Mouse (Mus musculus): Measurements from ENCODE around the gene Fsip1. TPM values are rescaled to one million over a fixed set of nuclear protein-coding genes. Genes with fewer than 3 reads are reported as not detected.

The Fsip1 gene
- polyA plus RNA-seq, 1 experiment from 2014 or later, result 0.49 TPM

DNA sequence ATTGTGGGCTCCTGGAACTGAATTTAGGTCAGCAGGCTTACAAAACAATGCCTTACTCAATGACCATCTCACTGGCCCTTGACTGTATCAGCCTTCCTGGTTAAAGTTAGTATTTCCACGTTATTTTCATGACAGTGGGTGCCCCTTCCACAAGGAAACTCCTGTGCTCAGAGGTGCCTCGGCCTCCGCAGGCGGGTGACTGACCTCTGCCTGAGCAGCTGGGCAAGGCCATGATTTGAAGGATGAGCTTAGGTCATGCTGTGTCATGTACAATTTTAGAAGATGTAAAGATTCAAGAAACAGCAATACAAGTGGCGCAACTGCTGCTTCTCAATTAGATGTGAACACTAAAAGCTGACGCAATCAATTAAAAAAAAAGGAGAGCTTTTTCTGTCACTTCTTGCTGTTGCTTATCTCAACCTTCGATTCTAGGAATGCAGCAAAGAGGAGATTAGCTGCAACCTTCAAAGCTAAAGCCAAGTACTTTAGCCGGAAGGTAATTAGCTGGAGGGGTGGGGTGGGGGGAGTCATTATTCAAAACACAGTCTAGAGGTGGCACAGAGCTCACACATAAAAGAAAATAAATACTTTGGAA lies 50.7 kb downstream of the Fsip1 start:
- ATAC-seq (replicated peaks; ENCODE audit: low FRiP score, low TSS enrichment, low read depth), result no peak
- Histone ChIP-seq H3K36me3 (ENCODE audit: control insufficient read depth, insufficient read depth, low read length) (no peaks in the 10 kb centered on the region), H3K4me3 (ENCODE audit: low read depth, low read length) (no peak overlapping the region), H3K9me3 (ENCODE audit: control insufficient read depth, low read length) (no peaks in the 10 kb centered on the region), H3K27ac (ENCODE audit: low read depth) (no peak overlapping the region), H3K27me3 (replicated peaks; ENCODE audit: control insufficient read depth, insufficient read depth, low read length) (peaks cover 3% of the 10 kb centered on the region; the same call in 1 of the 2 replicates), H3K4me1 (replicated peaks; ENCODE audit: control insufficient read depth, insufficient read depth, low read length) (0 out of 2 replicates have a peak, but pooled peaks cover 4% of the 10 kb centered on the region), H3K9ac (ENCODE audit: low read length) (no peak overlapping the region), H3K4me2 (ENCODE audit: low read length) (no peak overlapping the region)
- 37% methylated on average over 8 of the region's 8 CpGs for WGBS
- DNase-seq (ENCODE audit: low spot score), result no peak

DNA sequence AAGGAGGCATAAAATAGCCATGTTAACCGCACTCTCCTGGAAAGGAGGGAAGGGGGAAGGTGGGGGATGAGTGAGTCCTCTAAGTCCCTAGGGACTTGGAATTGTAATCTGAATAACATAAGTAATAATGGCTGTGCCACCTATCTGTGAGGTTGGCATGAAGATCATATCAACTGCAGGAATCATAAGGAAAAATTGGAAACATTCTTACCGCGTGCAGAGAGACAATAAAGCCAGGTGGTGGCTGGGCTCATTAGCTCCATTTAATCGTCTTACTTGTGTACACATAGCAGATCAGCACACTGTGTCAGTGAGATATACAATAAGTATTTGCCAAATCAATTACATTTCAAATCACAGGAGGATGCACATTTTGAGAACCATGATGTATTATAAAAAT lies 52.1 kb downstream of the Fsip1 start:
- H3K9ac ChIP-seq (ENCODE audit: low read length), result no peak overlapping the region
- WGBS, result 83% methylated on average over 4 of the region's 4 CpGs
- H3K36me3 ChIP-seq (ENCODE audit: control insufficient read depth, insufficient read depth, low read length), result no peaks in the 10 kb centered on the region
- H3K4me1 ChIP-seq (replicated peaks; ENCODE audit: control insufficient read depth, insufficient read depth, low read length), result 0 out of 2 replicates have a peak, but pooled peaks cover 4% of the 10 kb centered on the region
- H3K9me3 ChIP-seq (ENCODE audit: control insufficient read depth, low read length), result no peaks in the 10 kb centered on the region
- H3K4me3 ChIP-seq (ENCODE audit: low read depth, low read length), result no peak overlapping the region
- no peak overlapping the region for H3K27ac ChIP-seq (ENCODE audit: low read depth)
- no peak overlapping the region for H3K4me2 ChIP-seq (ENCODE audit: low read length)
- no peak for ATAC-seq (replicated peaks; ENCODE audit: low FRiP score, low TSS enrichment, low read depth)
- peaks cover 3% of the 10 kb centered on the region; the same call in 1 of the 2 replicates for H3K27me3 ChIP-seq (replicated peaks; ENCODE audit: control insufficient read depth, insufficient read depth, low read length)
- no peak for DNase-seq (ENCODE audit: low spot score)

DNA sequence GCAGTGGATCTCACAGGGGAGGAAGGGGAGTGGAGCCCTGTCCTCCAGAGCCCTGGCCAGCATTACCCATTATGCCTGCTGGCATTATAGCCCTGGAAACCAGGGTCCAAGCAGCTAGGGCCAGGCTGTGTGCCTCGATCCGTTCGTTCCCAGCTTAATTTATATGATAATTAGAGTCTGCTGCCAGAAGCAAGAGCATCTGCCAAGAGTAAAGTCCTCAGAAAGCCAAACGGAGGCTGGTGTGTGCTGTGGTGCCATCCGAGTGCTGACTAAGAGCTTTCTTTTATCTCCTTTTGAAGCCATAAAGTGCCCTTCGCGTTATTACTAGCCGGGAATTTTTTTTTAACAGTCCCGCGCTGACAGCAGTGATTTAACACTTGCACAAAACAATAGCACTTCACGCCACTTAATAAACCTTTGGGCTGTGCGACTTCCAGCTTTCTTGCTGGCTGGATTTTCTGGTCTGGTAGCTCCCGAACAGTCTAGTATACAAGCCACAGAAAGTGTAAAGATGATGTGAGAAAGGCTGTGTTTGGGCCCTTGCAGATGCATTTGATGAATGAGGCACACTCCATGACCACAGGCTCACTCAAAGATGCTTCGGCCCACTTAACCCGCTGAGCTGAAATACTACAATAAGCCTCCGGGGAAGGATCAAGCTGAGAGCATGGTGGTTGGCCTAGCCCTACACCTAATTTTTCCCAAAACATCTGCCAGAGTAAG lies 52.9 kb downstream of the Fsip1 start:
- H3K27ac ChIP-seq (ENCODE audit: low read depth), result no peak overlapping the region
- no peak for DNase-seq (ENCODE audit: low spot score)
- WGBS, result 13% methylated on average over 16 of the region's 16 CpGs

DNA sequence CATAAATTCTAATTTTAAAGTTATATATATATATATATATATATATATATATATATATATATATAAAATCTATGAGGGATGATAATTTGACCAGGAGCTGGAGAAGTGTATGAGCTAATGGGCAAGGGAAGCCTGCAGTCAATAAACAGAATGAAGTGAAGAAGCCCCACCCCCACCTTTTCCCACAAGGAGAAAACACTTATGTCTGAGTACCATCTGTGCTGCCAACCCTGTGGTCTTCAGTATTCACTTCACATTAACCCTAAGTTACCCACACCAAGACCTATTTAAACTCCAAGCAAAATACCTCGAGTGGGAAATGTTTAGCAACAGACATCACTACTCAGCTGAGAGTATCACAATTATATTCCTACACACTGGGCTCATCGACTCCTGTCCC lies 53.8 kb downstream of the Fsip1 start:
- no peak for ATAC-seq (replicated peaks; ENCODE audit: low FRiP score, low TSS enrichment, low read depth)
- Histone ChIP-seq H3K27ac (ENCODE audit: low read depth) (no peak overlapping the region), H3K4me3 (ENCODE audit: low read depth, low read length) (no peak overlapping the region), H3K9me3 (ENCODE audit: control insufficient read depth, low read length) (no peaks in the 10 kb centered on the region), H3K9ac (ENCODE audit: low read length) (no peak overlapping the region), H3K4me1 (replicated peaks; ENCODE audit: control insufficient read depth, insufficient read depth, low read length) (0 out of 2 replicates have a peak, but pooled peaks cover 4% of the 10 kb centered on the region), H3K36me3 (ENCODE audit: control insufficient read depth, insufficient read depth, low read length) (no peaks in the 10 kb centered on the region), H3K4me2 (ENCODE audit: low read length) (no peak overlapping the region), H3K27me3 (replicated peaks; ENCODE audit: control insufficient read depth, insufficient read depth, low read length) (peaks cover 3% of the 10 kb centered on the region; the same call in 1 of the 2 replicates)
- WGBS, result 72% methylated on average over 2 of the region's 2 CpGs
- no peak for DNase-seq (ENCODE audit: low spot score)

More for the DNA sequence above, 52.9 kb downstream of the Fsip1 start:
- no peak overlapping the region for H3K4me2 ChIP-seq (ENCODE audit: low read length)
- H3K4me3 ChIP-seq (ENCODE audit: low read depth, low read length), result no peak overlapping the region
- H3K36me3 ChIP-seq (ENCODE audit: control insufficient read depth, insufficient read depth, low read length), result no peaks in the 10 kb centered on the region
- no peak for ATAC-seq (replicated peaks; ENCODE audit: low FRiP score, low TSS enrichment, low read depth)
- H3K9ac ChIP-seq (ENCODE audit: low read length), result no peak overlapping the region
- H3K4me1 ChIP-seq (replicated peaks; ENCODE audit: control insufficient read depth, insufficient read depth, low read length), result 0 out of 2 replicates have a peak, but pooled peaks cover 4% of the 10 kb centered on the region
- no peaks in the 10 kb centered on the region for H3K9me3 ChIP-seq (ENCODE audit: control insufficient read depth, low read length)
- H3K27me3 ChIP-seq (replicated peaks; ENCODE audit: control insufficient read depth, insufficient read depth, low read length), result peaks cover 3% of the 10 kb centered on the region; the same call in 1 of the 2 replicates

DNA sequence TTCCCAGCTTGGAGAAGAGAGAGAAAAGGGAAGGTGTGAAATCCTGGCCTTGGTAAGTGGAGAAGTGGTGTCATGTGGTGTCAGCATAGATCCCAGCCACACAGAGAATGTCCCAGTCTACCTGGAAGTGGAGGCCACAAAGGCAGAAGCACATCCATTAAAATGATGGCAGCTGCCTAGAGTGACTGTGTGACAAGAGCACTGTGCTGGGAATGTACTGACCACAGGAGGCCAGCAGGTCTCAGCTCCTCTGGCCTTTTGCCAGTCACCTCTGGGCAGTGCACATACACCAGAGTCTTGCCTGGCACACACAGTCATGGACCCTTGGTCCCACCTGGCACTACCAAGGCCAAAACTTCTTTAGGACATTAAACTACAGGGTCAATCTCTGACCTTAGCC lies 54.8 kb downstream of the Fsip1 start:
- H3K9me3 ChIP-seq (ENCODE audit: control insufficient read depth, low read length), result no peaks in the 10 kb centered on the region
- ATAC-seq (replicated peaks; ENCODE audit: low FRiP score, low TSS enrichment, low read depth) (no peak), DNase-seq (ENCODE audit: low spot score) (no peak)
- H3K9ac ChIP-seq (ENCODE audit: low read length), result no peak overlapping the region
- no peaks in the 10 kb centered on the region for H3K36me3 ChIP-seq (ENCODE audit: control insufficient read depth, insufficient read depth, low read length)
- no peak overlapping the region for H3K4me3 ChIP-seq (ENCODE audit: low read depth, low read length)
- H3K4me1 ChIP-seq (replicated peaks; ENCODE audit: control insufficient read depth, insufficient read depth, low read length), result 0 out of 2 replicates have a peak, but pooled peaks cover 4% of the 10 kb centered on the region
- H3K27ac ChIP-seq (ENCODE audit: low read depth), result no peak overlapping the region
- H3K4me2 ChIP-seq (ENCODE audit: low read length), result no peak overlapping the region
- H3K27me3 ChIP-seq (replicated peaks; ENCODE audit: control insufficient read depth, insufficient read depth, low read length), result peaks cover 3% of the 10 kb centered on the region; the same call in 1 of the 2 replicates

DNA sequence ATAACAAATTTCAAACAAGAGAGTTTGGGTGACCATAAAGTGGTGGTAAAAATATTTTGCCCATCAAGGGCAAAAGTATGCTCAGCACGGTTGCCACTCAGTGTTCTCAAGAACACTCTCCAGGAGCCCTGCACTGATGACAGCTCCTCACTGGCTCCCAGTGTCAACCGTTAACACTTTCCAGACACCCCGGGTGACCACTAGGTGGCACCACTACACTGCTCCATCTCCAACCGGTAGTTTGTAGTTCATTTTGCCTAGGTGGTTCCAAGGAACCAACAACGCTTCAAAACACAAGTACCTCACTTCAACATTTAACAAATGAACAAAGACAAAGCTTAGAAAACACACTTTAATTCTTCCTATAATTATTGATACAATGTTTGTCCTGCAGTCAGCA lies 56.9 kb downstream of the Fsip1 start:
- DNase-seq (ENCODE audit: low spot score), result peak; percentile 84
- ATAC-seq (replicated peaks; ENCODE audit: low FRiP score, low TSS enrichment, low read depth), result no peak
- Histone ChIP-seq H3K27ac (ENCODE audit: low read depth) (no peak overlapping the region), H3K27me3 (replicated peaks; ENCODE audit: control insufficient read depth, insufficient read depth, low read length) (peaks cover 3% of the 10 kb centered on the region; the same call in 1 of the 2 replicates), H3K9ac (ENCODE audit: low read length) (no peak overlapping the region), H3K36me3 (ENCODE audit: control insufficient read depth, insufficient read depth, low read length) (no peaks in the 10 kb centered on the region), H3K4me2 (ENCODE audit: low read length) (no peak overlapping the region), H3K4me1 (replicated peaks; ENCODE audit: control insufficient read depth, insufficient read depth, low read length) (0 out of 2 replicates have a peak, but pooled peaks cover 4% of the 10 kb centered on the region), H3K4me3 (ENCODE audit: low read depth, low read length) (no peak overlapping the region), H3K9me3 (ENCODE audit: control insufficient read depth, low read length) (no peaks in the 10 kb centered on the region)
- 10% methylated on average over 5 of the region's 5 CpGs for WGBS

DNA sequence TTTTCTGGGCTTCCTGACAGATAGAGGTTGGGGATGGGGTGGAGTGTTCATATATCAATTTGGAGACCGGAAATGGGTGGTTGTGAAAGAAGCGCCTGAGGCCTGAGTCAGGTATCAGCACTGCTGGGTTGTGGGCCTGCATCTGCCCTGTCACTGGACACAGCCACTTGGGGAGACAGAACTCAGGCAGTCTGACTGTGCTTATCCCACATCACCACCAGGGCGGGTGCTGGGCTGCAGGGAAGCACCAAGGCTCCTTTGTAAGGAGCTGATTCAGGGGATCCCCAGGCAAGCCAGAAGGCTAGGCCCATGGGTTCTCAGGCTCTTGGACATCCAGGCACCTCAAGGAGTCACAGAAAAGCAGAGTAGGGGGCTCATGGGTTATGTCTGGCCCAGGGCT lies 59.8 kb downstream of the Fsip1 start:
- WGBS, result 78% methylated on average over 3 of the region's 3 CpGs

DNA sequence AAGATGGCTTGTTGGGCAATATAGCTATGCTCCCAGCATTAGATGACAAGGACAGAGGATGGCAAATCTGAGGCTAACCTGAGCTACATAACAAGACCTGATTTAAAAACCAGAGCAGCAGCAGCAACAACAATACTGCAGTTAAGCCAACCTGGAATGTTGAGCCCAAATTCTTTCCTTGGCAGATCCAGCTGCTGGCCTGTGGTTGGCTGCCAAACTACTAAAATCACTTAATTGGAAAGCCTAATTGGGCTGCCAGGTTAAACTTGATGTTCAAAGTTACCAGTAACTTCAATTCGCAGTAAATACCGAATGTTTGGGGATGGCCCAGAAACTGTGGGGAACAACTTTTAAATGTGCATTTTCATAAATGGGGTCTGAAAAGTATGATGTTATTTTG lies 74.6 kb downstream of the Fsip1 start:
- DNase-seq (ENCODE audit: low spot score), result peak; percentile 0
- Histone ChIP-seq H3K27ac (ENCODE audit: low read depth) (no peak overlapping the region), H3K9me3 (ENCODE audit: control insufficient read depth, low read length) (no peaks in the 10 kb centered on the region; the same call in 1 of the 2 replicates), H3K9ac (ENCODE audit: low read length) (no peak overlapping the region), H3K4me3 (ENCODE audit: low read depth, low read length) (no peak overlapping the region), H3K4me1 (replicated peaks; ENCODE audit: control insufficient read depth, insufficient read depth, low read length) (no peaks in the 10 kb centered on the region), H3K36me3 (ENCODE audit: control insufficient read depth, insufficient read depth, low read length) (no peaks in the 10 kb centered on the region), H3K27me3 (replicated peaks; ENCODE audit: control insufficient read depth, insufficient read depth, low read length) (no peaks in the 10 kb centered on the region), H3K4me2 (ENCODE audit: low read length) (no peak overlapping the region)
- WGBS, result 97% methylated on average over 2 of the region's 2 CpGs
- no peak for ATAC-seq (replicated peaks; ENCODE audit: low FRiP score, low TSS enrichment, low read depth)

More for the DNA sequence above, 59.8 kb downstream of the Fsip1 start:
- DNase-seq (ENCODE audit: low spot score), result peak; percentile 39
- no peak for ATAC-seq (replicated peaks; ENCODE audit: low FRiP score, low TSS enrichment, low read depth)
- no peaks in the 10 kb centered on the region for H3K36me3 ChIP-seq (ENCODE audit: control insufficient read depth, insufficient read depth, low read length)
- no peak overlapping the region for H3K9ac ChIP-seq (ENCODE audit: low read length)
- H3K4me1 ChIP-seq (replicated peaks; ENCODE audit: control insufficient read depth, insufficient read depth, low read length), result no peaks in the 10 kb centered on the region
- H3K4me2 ChIP-seq (ENCODE audit: low read length), result no peak overlapping the region
- no peak overlapping the region for H3K4me3 ChIP-seq (ENCODE audit: low read depth, low read length)
- no peaks in the 10 kb centered on the region for H3K9me3 ChIP-seq (ENCODE audit: control insufficient read depth, low read length)
- no peaks in the 10 kb centered on the region for H3K27me3 ChIP-seq (replicated peaks; ENCODE audit: control insufficient read depth, insufficient read depth, low read length)
- no peak overlapping the region for H3K27ac ChIP-seq (ENCODE audit: low read depth)
